Mouse (Mus musculus) layer of hippocampus, adult 2 months (tissue): ENCODE measurements around the gene Dhx34. TPM values are rescaled to one million over a fixed set of nuclear protein-coding genes. Genes with fewer than 3 reads are reported as not detected.
A peak's percentile ranks its signal among the peaks of the same experiment; 100 is the strongest.

Source experiments
- DNase-seq, 2 experiments: peaks; one replicate each; pipeline ENCODE4 v3.0.0; 2022; ENCODE audit warnings: low spot score in 2 of 2
- H3K27ac ChIP-seq: fragments of 200-600 bp; 2 replicates; pipeline ENCODE4 v1.8.1; 2022
- H3K4me3 ChIP-seq: fragments of 200-600 bp; 2 replicates; pipeline ENCODE4 v1.8.1; 2022; ENCODE audit warnings: mild to moderate bottlenecking
- CTCF ChIP-seq: fragments of 200-600 bp; conservative IDR thresholded peaks from 2 replicates; pipeline ENCODE4 v1.8.1; 2022; ENCODE audit warnings: antibody characterized with exemption, mild to moderate bottlenecking, moderate library complexity
- total RNA-seq, 2 experiments: library from RNA; stranded (reverse); gene quantifications; 2 replicates each; pipeline ENCODE4 v1.2.3; 2021

Gene Dhx34
- total RNA-seq, 2 experiments from 2014 or later = 12.3 to 12.4 TPM

DNA sequence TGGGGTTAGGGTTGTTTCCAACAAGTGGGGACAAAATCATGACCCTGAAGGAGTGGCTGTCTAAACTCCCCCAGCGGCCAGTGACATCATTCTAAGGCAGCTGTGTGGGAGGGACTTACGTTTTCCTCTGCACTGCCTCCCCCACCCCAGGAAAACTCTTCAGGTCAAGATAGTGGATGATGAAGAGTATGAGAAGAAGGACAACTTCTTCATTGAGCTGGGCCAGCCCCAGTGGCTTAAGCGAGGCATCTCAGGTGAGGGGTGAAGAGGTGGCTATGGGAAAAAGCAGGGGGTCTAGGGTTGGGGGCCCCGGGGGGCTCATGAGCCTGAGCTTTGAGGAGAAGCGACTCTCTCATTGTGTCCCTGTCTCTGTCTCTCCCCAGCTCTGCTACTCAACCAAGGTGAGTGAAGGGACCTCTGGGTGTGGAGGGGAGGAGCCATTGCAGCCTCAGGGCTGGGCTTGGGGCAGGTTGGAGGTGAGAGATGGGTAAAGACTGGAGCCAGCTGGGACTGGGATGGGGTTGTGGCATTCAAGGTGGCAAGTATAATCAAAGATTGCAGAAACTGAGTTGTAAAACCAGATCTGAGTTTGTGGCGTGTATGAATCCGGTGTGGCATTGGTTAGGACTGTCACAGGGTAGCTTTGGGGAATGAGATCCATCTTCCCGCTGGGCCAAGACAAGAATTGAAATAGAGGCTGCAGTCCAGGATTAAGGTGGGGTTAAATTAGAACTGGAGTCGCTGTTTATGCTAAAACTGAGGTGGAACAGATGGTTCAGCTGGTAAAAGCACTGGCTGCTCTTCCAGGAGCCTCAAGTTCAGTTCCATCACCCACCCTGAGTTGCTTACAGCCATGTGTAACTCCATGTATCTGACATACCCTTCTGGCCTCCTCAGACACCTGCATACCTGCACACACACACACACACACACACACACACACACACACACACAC, 71.4 kb downstream of the Dhx34 start:
- H3K27ac ChIP-seq = peak overlapping the region; percentile 90
- no peak for TF ChIP-seq CTCF
- no peak overlapping the region for H3K4me3 ChIP-seq
- DNase-seq = no peak

DNA sequence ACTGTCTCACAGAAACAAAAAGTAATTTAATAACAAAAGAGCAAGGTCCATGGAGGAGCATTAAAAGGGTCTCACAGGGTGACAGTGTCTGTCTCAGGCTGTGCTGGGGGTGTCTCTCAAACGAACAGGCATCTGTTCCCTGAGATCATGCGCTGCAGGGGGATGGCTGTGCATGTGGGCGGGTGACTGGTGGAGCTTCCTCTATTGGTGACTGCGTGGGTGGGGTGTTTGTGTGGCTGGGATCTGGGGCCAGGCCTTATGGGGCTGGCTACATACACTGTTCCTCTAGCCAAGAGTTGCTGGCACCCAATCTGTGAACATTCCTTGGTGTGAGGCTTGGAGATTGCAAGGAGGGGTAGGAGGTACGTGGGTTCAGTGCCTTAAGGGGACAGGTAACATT, 72.6 kb downstream of the Dhx34 start:
- TF ChIP-seq CTCF = no peak
- H3K27ac ChIP-seq = peak overlapping the region; percentile 90
- H3K4me3 ChIP-seq = no peak overlapping the region
- peak; percentile 82 to 92 for DNase-seq

DNA sequence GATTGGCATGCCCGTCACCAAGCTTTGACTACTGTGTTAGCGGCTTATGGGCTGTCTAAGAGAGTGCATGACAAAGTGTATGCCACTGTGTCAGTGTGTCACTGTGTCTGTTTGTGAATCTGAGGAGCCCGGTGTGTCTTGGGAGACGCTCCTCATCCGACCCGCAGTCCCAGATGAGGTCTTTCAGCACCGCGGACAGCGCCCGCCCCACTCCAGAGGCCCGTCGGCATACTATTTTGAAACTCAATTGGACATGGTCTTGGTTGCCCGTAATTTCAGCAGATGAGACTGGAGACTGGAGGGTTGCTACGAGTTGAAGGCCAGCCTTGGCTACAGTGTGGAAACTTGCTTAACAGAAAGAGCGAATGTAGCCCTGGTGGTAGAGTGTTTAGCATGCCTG, 74.2 kb downstream of the Dhx34 start:
- no peak for DNase-seq
- Histone ChIP-seq H3K4me3 (peak overlapping the region; percentile 3; the same call in 1 of the 2 replicates), H3K27ac (peak overlapping the region; percentile 90)
- 0 out of 2 replicates have a peak, but pooled peaks have one; percentile 4 for TF ChIP-seq CTCF

Other genes starting within 250 kb of the Dhx34 start
- 10 to 100 TPM; 20.8 to 22.8 TPM for gene Bicra, start 174.1 kb downstream of the Dhx34 start, total RNA-seq
- gene Zfp541, start 160.2 kb downstream of the Dhx34 start, total RNA-seq = 1 to 10 TPM in 1 of 2 experiments, under 1 TPM in 1; 0.59 to 1.1 TPM
- gene Napa, start 123.6 kb downstream of the Dhx34 start, total RNA-seq = 100 to 1,000 TPM; 309 to 325 TPM
- 10 to 100 TPM; 39.4 to 47.0 TPM for gene Kptn, start 102.1 kb downstream of the Dhx34 start, total RNA-seq
- gene Slc8a2, start 92.2 kb downstream of the Dhx34 start, total RNA-seq = 100 to 1,000 TPM; 305 to 320 TPM
- 10 to 100 TPM; 37.3 to 38.6 TPM for gene Meis3, start 46.9 kb downstream of the Dhx34 start, total RNA-seq
- under 1 TPM; 0.39 to 0.59 TPM for gene C5ar2, start 22.1 kb upstream of the Dhx34 start, total RNA-seq
- 1 to 10 TPM in 1 of 2 experiments, under 1 TPM in 1; 0.90 to 2.6 TPM for gene C5ar1, start 37.5 kb upstream of the Dhx34 start, total RNA-seq
- 10 to 100 TPM; 32.0 to 35.5 TPM for gene Inafm1, start 51.6 kb upstream of the Dhx34 start, total RNA-seq
- gene Ccdc9, start 64.8 kb upstream of the Dhx34 start, total RNA-seq = 10 to 100 TPM; 79.7 to 81.0 TPM
- gene Bbc3, start 86.4 kb upstream of the Dhx34 start, total RNA-seq = 10 to 100 TPM; 12.5 to 14.9 TPM
- gene Sae1, start 165.8 kb upstream of the Dhx34 start, total RNA-seq = 10 to 100 TPM; 89.8 to 90.7 TPM
- 10 to 100 TPM; 62.4 to 64.4 TPM for gene Zc3h4, start 178.9 kb upstream of the Dhx34 start, total RNA-seq
- 10 to 100 TPM; 59.4 to 72.5 TPM for gene Tmem160, start 230.7 kb upstream of the Dhx34 start, total RNA-seq